Mouse (Mus musculus) lung, embryonic 15.5 days (tissue): Measurements from ENCODE around the gene Reg1. TPM values are rescaled to one million over a fixed set of nuclear protein-coding genes. Genes with fewer than 3 reads are reported as not detected.

Source experiments
- ATAC-seq: fragments of 200-750 bp; cut with Nextera tagmentation; 2 replicates; pipeline ENCODE4 v1.8.0; 2017; ENCODE audit warnings: moderate number of reproducible peaks, borderline replicate concordance; ENCODE audit not compliant: low FRiP score, low TSS enrichment; ENCODE audit errors: extremely low read depth
- H3K27ac ChIP-seq: fragments of 300-500 bp; sonication (generic); 2 replicates; pipeline ENCODE4 v1.5.1; 2015; ENCODE audit warnings: moderate library complexity, mild to moderate bottlenecking, inconsistent platforms
- H3K27me3 ChIP-seq: fragments of 300-500 bp; sonication (generic); 2 replicates; pipeline ENCODE4 v1.6.1; 2015; ENCODE audit warnings: inconsistent platforms
- H3K36me3 ChIP-seq: fragments of 300-500 bp; sonication (generic); 2 replicates; pipeline ENCODE4 v1.6.1; 2015; ENCODE audit warnings: inconsistent platforms
- H3K4me1 ChIP-seq: fragments of 300-500 bp; sonication (generic); 2 replicates; pipeline ENCODE4 v1.6.1; 2015; ENCODE audit warnings: inconsistent platforms
- H3K4me2 ChIP-seq: fragments of 300-500 bp; sonication (generic); 2 replicates; pipeline ENCODE4 v1.6.1; 2015; ENCODE audit warnings: inconsistent platforms, mild to moderate bottlenecking, moderate library complexity
- H3K4me3 ChIP-seq: fragments of 300-500 bp; sonication (generic); 2 replicates; pipeline ENCODE4 v1.5.1; 2015; ENCODE audit warnings: mild to moderate bottlenecking, inconsistent platforms
- H3K9ac ChIP-seq: fragments of 300-500 bp; sonication (generic); 2 replicates; pipeline ENCODE4 v1.6.1; 2015; ENCODE audit warnings: inconsistent platforms
- H3K9me3 ChIP-seq: fragments of 300-500 bp; sonication (generic); 2 replicates; pipeline ENCODE4 v1.6.1; 2016; ENCODE audit warnings: inconsistent platforms
- WGBS: fragments of 180-500 bp; shearing (Covaris S2); methylation state at CpG from one replicate; pipeline ENCODE4 v1.1.7; 2015; 5-methylcytosine and 5-hydroxymethylcytosine counted together
- polyA plus RNA-seq: library from polyadenylated mRNA; unstranded; fragments of >200 nt; fragmentation: Nextera tagmentation; extraction: Ambion mirVana; gene quantifications from 2 replicates; pipeline ENCODE4 v1.2.1, GENCODE M21; 2015

Reg1 gene
- polyA plus RNA-seq, 1 experiment from 2014 or later, result not detected

DNA sequence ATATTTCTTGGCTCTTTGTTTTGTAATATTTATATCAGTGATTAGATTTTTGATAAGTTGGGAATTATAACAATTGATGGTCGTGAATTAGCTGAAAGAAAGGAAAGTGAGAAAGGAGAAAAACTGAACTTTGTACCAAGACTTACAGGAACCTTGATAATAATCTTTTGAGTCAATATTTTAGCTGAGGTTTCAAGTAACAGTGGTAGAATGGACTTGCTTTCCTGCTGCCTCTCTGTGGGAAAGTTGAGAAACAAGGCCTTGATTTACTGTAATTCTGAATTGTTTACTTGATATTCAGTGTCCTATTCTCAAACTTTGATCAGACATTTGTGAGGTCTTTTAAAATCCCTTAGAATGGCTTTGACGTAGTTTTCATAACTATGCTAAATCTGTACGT is 46.8 kb downstream of the Reg1 start:
- no peak for ATAC-seq
- Histone ChIP-seq H3K9me3 (no peaks in the 10 kb centered on the region), H3K27ac (no peak overlapping the region), H3K4me2 (no peak overlapping the region), H3K4me3 (no peak overlapping the region), H3K36me3 (no peaks in the 10 kb centered on the region), H3K4me1 (no peaks in the 10 kb centered on the region), H3K27me3 (no peaks in the 10 kb centered on the region), H3K9ac (no peak overlapping the region)
- whole genome bisulfite sequencing, result 68% methylated on average over 3 of the region's 3 CpGs

Other genes with a start within 250 kb of the Reg1 start
- gene Reg3b, start 52.1 kb upstream of the Reg1 start, polyA plus RNA-seq, result not detected in 2 replicates
- not detected in 2 replicates for gene Reg3d, start 43.8 kb upstream of the Reg1 start, polyA plus RNA-seq
- gene Reg3a, start 42.0 kb upstream of the Reg1 start, polyA plus RNA-seq, result not detected in 2 replicates
- not detected in 2 replicates for gene Reg2, start 27.1 kb upstream of the Reg1 start, polyA plus RNA-seq
- 6.8 and 12.0 TPM in 2 replicates for gene Reg3g, start 46.2 kb downstream of the Reg1 start, polyA plus RNA-seq